Mouse (Mus musculus) liver, postnatal 0 days (tissue): ENCODE data around the gene Itih4.
A peak's percentile ranks its signal among the peaks of the same experiment; 100 is the strongest.

Source experiments
- CTCF ChIP-seq: sonication (generic); IDR thresholded peaks from 2 replicates; pipeline ENCODE4 v1.5.1; 2016; ENCODE audit warnings: antibody characterized with exemption, low read depth
- EP300 ChIP-seq: IDR thresholded peaks from 2 replicates; pipeline ENCODE4 v1.6.1; 2016; ENCODE audit warnings: antibody characterized with exemption, low read depth, mild to moderate bottlenecking

DNA sequence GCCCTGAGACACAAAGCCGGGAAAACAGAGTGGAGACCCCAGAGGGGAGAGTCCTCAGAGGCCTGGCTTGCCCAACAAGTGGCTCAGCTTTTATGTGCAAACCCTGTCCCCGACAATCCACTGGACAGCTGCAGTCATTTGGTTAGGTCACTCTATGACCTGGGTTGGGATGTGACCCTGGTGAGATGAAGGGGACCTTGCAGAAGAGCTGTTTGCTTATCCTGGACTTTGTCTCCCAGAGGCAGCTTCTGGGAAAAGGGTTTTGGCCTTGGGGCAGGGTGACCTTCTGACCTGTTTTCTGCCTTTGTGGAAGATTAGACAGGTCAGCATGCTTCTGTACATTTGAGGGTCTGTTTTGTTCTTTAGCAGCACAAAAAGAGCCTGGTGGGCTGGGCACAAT is 58.5 kb downstream of the Itih4 start:
- no peak for TF ChIP-seq CTCF
- TF ChIP-seq EP300: peak; percentile 75
